Mouse (Mus musculus): ENCODE data around the gene Wdr83os. TPM values are rescaled to one million over a fixed set of nuclear protein-coding genes. Genes with fewer than 3 reads are reported as not detected.

Wdr83os gene
- polyA plus RNA-seq, 1 experiment from 2014 or later: 136 TPM

GRCm38 (mm10) chr8:85122995-85123394 lies 42.5 kb downstream of the Wdr83os start, which contains the start of gene Zfp791:
TSS of gene Zfp791 (minus strand) at chr8:85123095.
- no peak for ATAC-seq (ENCODE audit: insufficient number of reproducible peaks, insufficient read depth, low FRiP score, low read depth)
- H3K9ac ChIP-seq (ENCODE audit: low read length): no peak within 1 kb of the TSS
- H3K27me3 ChIP-seq (ENCODE audit: control insufficient read depth, insufficient read depth, low read length): no peaks in the 10 kb centered on the region
- no peak within 1 kb of the TSS for H3K4me2 ChIP-seq (ENCODE audit: low read length)
- H3K9me3 ChIP-seq (ENCODE audit: control insufficient read depth, low read length): no peaks in the 10 kb centered on the region
- H3K4me1 ChIP-seq (ENCODE audit: control insufficient read depth in 2 of 2, insufficient read depth in 2 of 2, low read length in 2 of 2): 0 out of 4 replicates have a peak, but pooled peaks cover 0 to 3% of the 10 kb centered on the region in 2 experiments
- no peak within 1 kb of the TSS for H3K4me3 ChIP-seq (ENCODE audit: control insufficient read depth in 1 of 2, insufficient read depth in 1 of 2, low read depth in 1 of 2, low read length in 2 of 2)
- WGBS: 72% methylated on average over 3 of the region's 3 CpGs
- H3K36me3 ChIP-seq (ENCODE audit: control insufficient read depth, insufficient read depth, low read length): no peaks in the 10 kb centered on the region
- H3K27ac ChIP-seq (replicated peaks in 1 of 2; ENCODE audit: control insufficient read depth in 1 of 2, insufficient read depth in 1 of 2, low read depth in 2 of 2, low read length in 2 of 2): no peak within 1 kb of the TSS

- 89% methylated on average over 8 of the region's 8 CpGs for WGBS
- no peak for ATAC-seq (ENCODE audit: insufficient number of reproducible peaks, insufficient read depth, low FRiP score, low read depth)
Measured at GRCm38 (mm10) chr8:85123691-85124090, 43.2 kb downstream of the Wdr83os start.

More at GRCm38 (mm10) chr8:85123691-85124090, 43.2 kb downstream of the Wdr83os start:
- H3K27ac ChIP-seq (replicated peaks in 1 of 2; ENCODE audit: control insufficient read depth in 1 of 2, insufficient read depth in 1 of 2, low read depth in 2 of 2, low read length in 2 of 2): no peak overlapping the region
- no peak overlapping the region for H3K4me3 ChIP-seq (ENCODE audit: control insufficient read depth in 1 of 2, insufficient read depth in 1 of 2, low read depth in 1 of 2, low read length in 2 of 2)
- no peaks in the 10 kb centered on the region for H3K9me3 ChIP-seq (ENCODE audit: control insufficient read depth, low read length)
- H3K9ac ChIP-seq (ENCODE audit: low read length): no peak overlapping the region
- no peaks in the 10 kb centered on the region for H3K27me3 ChIP-seq (ENCODE audit: control insufficient read depth, insufficient read depth, low read length)
- 0 out of 4 replicates have a peak, but pooled peaks cover 0 to 3% of the 10 kb centered on the region in 2 experiments for H3K4me1 ChIP-seq (ENCODE audit: control insufficient read depth in 2 of 2, insufficient read depth in 2 of 2, low read length in 2 of 2)
- H3K4me2 ChIP-seq (ENCODE audit: low read length): no peak overlapping the region
- no peaks in the 10 kb centered on the region for H3K36me3 ChIP-seq (ENCODE audit: control insufficient read depth, insufficient read depth, low read length)

Small RNA genes within 50 kb of the gene (microRNA-seq; reads per million reads assigned to microRNA genes)
- gene Gm23388 (not detected), gene Mir7070 (1.1 reads per million)

Other genes starting within 250 kb of the Wdr83os start
- gene Gadd45gip1, start 249.2 kb upstream of the Wdr83os start, polyA plus RNA-seq (2014; fragmentation: Nextera tagmentation; extraction: Ambion mirVana): 49.9 and 53.0 TPM in 2 replicates
- gene Rad23a, start 240.1 kb upstream of the Wdr83os start, polyA plus RNA-seq (2014; fragmentation: Nextera tagmentation; extraction: Ambion mirVana): 122 and 125 TPM in 2 replicates
- gene Calr, start 233.8 kb upstream of the Wdr83os start, polyA plus RNA-seq (2014; fragmentation: Nextera tagmentation; extraction: Ambion mirVana): 500 and 527 TPM in 2 replicates
- 47.6 and 50.7 TPM in 2 replicates for gene Farsa, start 223.8 kb upstream of the Wdr83os start, polyA plus RNA-seq (2014; fragmentation: Nextera tagmentation; extraction: Ambion mirVana)
- gene Syce2, start 208.6 kb upstream of the Wdr83os start, polyA plus RNA-seq (2014; fragmentation: Nextera tagmentation; extraction: Ambion mirVana): 23.7 and 25.2 TPM in 2 replicates
- gene Gcdh, start 186.8 kb upstream of the Wdr83os start, polyA plus RNA-seq (2014; fragmentation: Nextera tagmentation; extraction: Ambion mirVana): 34.0 and 38.6 TPM in 2 replicates
- 1.8 and 2.5 TPM in 2 replicates for gene Klf1, start 178.8 kb upstream of the Wdr83os start, polyA plus RNA-seq (2014; fragmentation: Nextera tagmentation; extraction: Ambion mirVana)
- gene Dnase2a, start 172.2 kb upstream of the Wdr83os start, polyA plus RNA-seq (2014; fragmentation: Nextera tagmentation; extraction: Ambion mirVana): 4.5 and 5.5 TPM in 2 replicates
- 0.08 and 0.23 TPM in 2 replicates for gene Mast1, start 143.4 kb upstream of the Wdr83os start, polyA plus RNA-seq (2014; fragmentation: Nextera tagmentation; extraction: Ambion mirVana)
- 0.12 TPM in 1 of 2 replicates, not detected in the other for gene Rtbdn, start 133.7 kb upstream of the Wdr83os start, polyA plus RNA-seq (2014; fragmentation: Nextera tagmentation; extraction: Ambion mirVana)
- gene Gm49661, start 111.3 kb upstream of the Wdr83os start, polyA plus RNA-seq (2014; fragmentation: Nextera tagmentation; extraction: Ambion mirVana): not detected in 2 replicates
- 792 and 804 TPM in 2 replicates for gene Prdx2, start 111.2 kb upstream of the Wdr83os start, polyA plus RNA-seq (2014; fragmentation: Nextera tagmentation; extraction: Ambion mirVana)
- 71.8 and 80.8 TPM in 2 replicates for gene Rnaseh2a, start 111.0 kb upstream of the Wdr83os start, polyA plus RNA-seq (2014; fragmentation: Nextera tagmentation; extraction: Ambion mirVana)
- gene Junb, start 102.0 kb upstream of the Wdr83os start, polyA plus RNA-seq (2014; fragmentation: Nextera tagmentation; extraction: Ambion mirVana): 10.1 and 10.9 TPM in 2 replicates
- 5.0 and 5.1 TPM in 2 replicates for gene Hook2, start 90.1 kb upstream of the Wdr83os start, polyA plus RNA-seq (2014; fragmentation: Nextera tagmentation; extraction: Ambion mirVana)
- gene Best2, start 66.2 kb upstream of the Wdr83os start, polyA plus RNA-seq (2014; fragmentation: Nextera tagmentation; extraction: Ambion mirVana): not detected in 2 replicates
- gene Asna1, start 55.5 kb upstream of the Wdr83os start, polyA plus RNA-seq (2014; fragmentation: Nextera tagmentation; extraction: Ambion mirVana): 91.5 and 109 TPM in 2 replicates
- gene Trir, start 53.9 kb upstream of the Wdr83os start, polyA plus RNA-seq (2014; fragmentation: Nextera tagmentation; extraction: Ambion mirVana): 92.0 and 95.9 TPM in 2 replicates
- gene Tnpo2, start 43.8 kb upstream of the Wdr83os start, polyA plus RNA-seq (2014; fragmentation: Nextera tagmentation; extraction: Ambion mirVana): 13.0 and 15.2 TPM in 2 replicates
- gene Fbxw9, start 20.7 kb upstream of the Wdr83os start, polyA plus RNA-seq (2014; fragmentation: Nextera tagmentation; extraction: Ambion mirVana): 16.6 and 21.6 TPM in 2 replicates
- gene Gm5741, start 12.8 kb upstream of the Wdr83os start, polyA plus RNA-seq (2014; fragmentation: Nextera tagmentation; extraction: Ambion mirVana): not detected in 2 replicates
- 50.7 and 55.8 TPM in 2 replicates for gene Dhps, start 9.0 kb upstream of the Wdr83os start, polyA plus RNA-seq (2014; fragmentation: Nextera tagmentation; extraction: Ambion mirVana)
- gene Wdr83, start 566 bp downstream of the Wdr83os start, polyA plus RNA-seq (2014; fragmentation: Nextera tagmentation; extraction: Ambion mirVana): 35.4 and 43.0 TPM in 2 replicates
- 32.9 and 35.7 TPM in 2 replicates for gene Man2b1, start 2.5 kb downstream of the Wdr83os start, polyA plus RNA-seq (2014; fragmentation: Nextera tagmentation; extraction: Ambion mirVana)
- 0.80 and 1.1 TPM in 2 replicates for gene Zfp791, start 42.4 kb downstream of the Wdr83os start, polyA plus RNA-seq (2014; fragmentation: Nextera tagmentation; extraction: Ambion mirVana)
- not detected in 2 replicates for gene Cks1brt, start 71.2 kb downstream of the Wdr83os start, polyA plus RNA-seq (2014; fragmentation: Nextera tagmentation; extraction: Ambion mirVana)
- not detected in 2 replicates for gene Olfr371, start 145.2 kb downstream of the Wdr83os start, polyA plus RNA-seq (2014; fragmentation: Nextera tagmentation; extraction: Ambion mirVana)
- gene Orc6, start 218.9 kb downstream of the Wdr83os start, polyA plus RNA-seq (2014; fragmentation: Nextera tagmentation; extraction: Ambion mirVana): 61.7 and 61.8 TPM in 2 replicates
- 106 and 110 TPM in 2 replicates for gene Vps35, start 219.1 kb downstream of the Wdr83os start, polyA plus RNA-seq (2014; fragmentation: Nextera tagmentation; extraction: Ambion mirVana)

All from heart, embryonic 14.5 days (tissue).